Mouse (Mus musculus): ENCODE data around the gene Eif1b. TPM values are rescaled to one million over a fixed set of nuclear protein-coding genes. Genes with fewer than 3 reads are reported as not detected.

Eif1b gene
- 10 to 100 TPM; 58.2 to 65.9 TPM for total RNA-seq (2021)

- no peak for DNase-seq (ENCODE audit: low spot score)
- intact Hi-C loops (cut with DNase I) = loop anchor here (10.0 kb wide), 1 partner anchor 893 kb away; no protein-coding TSS in a partner anchor
These were observed at the start of gene Eif1b for GRCm38 (mm10) chr9:120492010-120492399. TSS of gene Eif1b (plus strand) at chr9:120492232.

GRCm38 (mm10) chr9:120444642-120445041 is 47.4 kb upstream of the Eif1b start:
- intact Hi-C loops (cut with DNase I) = no loop called here
- no peak for DNase-seq (ENCODE audit: low spot score)

GRCm38 (mm10) chr9:120449696-120450329 is 42.2 kb upstream of the Eif1b start:
- intact Hi-C loops (cut with DNase I) = no loop called here
- no peak for DNase-seq (ENCODE audit: low spot score)

GRCm38 (mm10) chr9:120455768-120456655 is 36.0 kb upstream of the Eif1b start:
- no peak for DNase-seq (ENCODE audit: low spot score)
- intact Hi-C loops (cut with DNase I) = no loop called here

- DNase-seq (ENCODE audit: low spot score) = no peak
- intact Hi-C loops (cut with DNase I) = no loop called here
These were observed 21.6 kb upstream of the Eif1b start for GRCm38 (mm10) chr9:120470431-120470830.

- intact Hi-C loops (cut with DNase I) = no loop called here
- no peak for DNase-seq (ENCODE audit: low spot score)
These were observed 10.4 kb upstream of the Eif1b start for GRCm38 (mm10) chr9:120481644-120482043.

- DNase-seq (ENCODE audit: low spot score) = no peak
- intact Hi-C loops (cut with DNase I) = no loop called here
These were observed 9.7 kb upstream of the Eif1b start for GRCm38 (mm10) chr9:120482382-120482781.

GRCm38 (mm10) chr9:120483101-120483500 is 8.9 kb upstream of the Eif1b start:
- intact Hi-C loops (cut with DNase I) = no loop called here
- no peak for DNase-seq (ENCODE audit: low spot score)

GRCm38 (mm10) chr9:120487076-120487475 is 5.0 kb upstream of the Eif1b start:
- intact Hi-C loops (cut with DNase I) = no loop called here
- no peak for DNase-seq (ENCODE audit: low spot score)

GRCm38 (mm10) chr9:120491509-120491908 is 523 bp upstream of the Eif1b start:
- DNase-seq (ENCODE audit: low spot score) = no peak
- intact Hi-C loops (cut with DNase I) = loop anchor here (10.0 kb wide), 1 partner anchor 893 kb away; no protein-coding TSS in a partner anchor

GRCm38 (mm10) chr9:120492400-120493351 is 644 bp downstream of the Eif1b start:
- DNase-seq (ENCODE audit: low spot score) = peak; percentile 60
- intact Hi-C loops (cut with DNase I) = loop anchor here (10.0 kb wide), 1 partner anchor 892 kb away; no protein-coding TSS in a partner anchor

- intact Hi-C loops (cut with DNase I) = loop anchor here (10.0 kb wide), 1 partner anchor 891 kb away; no protein-coding TSS in a partner anchor
- no peak for DNase-seq (ENCODE audit: low spot score)
These were observed 1.7 kb downstream of the Eif1b start for GRCm38 (mm10) chr9:120493781-120494180.

GRCm38 (mm10) chr9:120496691-120497090 is 4.7 kb downstream of the Eif1b start:
- DNase-seq (ENCODE audit: low spot score) = no peak
- intact Hi-C loops (cut with DNase I) = loop anchor here (1.0 to 10.0 kb wide), 2 partner anchors 62 to 888 kb away; no protein-coding TSS in a partner anchor

- DNase-seq (ENCODE audit: low spot score) = no peak
- intact Hi-C loops (cut with DNase I) = loop anchor here (10.0 kb wide), 1 partner anchor 887 kb away; no protein-coding TSS in a partner anchor
These were observed 6.0 kb downstream of the Eif1b start for GRCm38 (mm10) chr9:120497983-120498382.

- no peak for DNase-seq (ENCODE audit: low spot score)
- intact Hi-C loops (cut with DNase I) = loop anchor here (1.0 to 2.0 kb wide), 3 partner anchors 69 to 741 kb away; partner anchors contain the start of gene Rpl14
These were observed 9.3 kb downstream of the Eif1b start for GRCm38 (mm10) chr9:120501191-120501902.

- intact Hi-C loops (cut with DNase I) = loop anchor here (2.0 kb wide), 1 partner anchor 89 kb away; no protein-coding TSS in a partner anchor
- no peak for DNase-seq (ENCODE audit: low spot score)
These were observed 10.0 kb downstream of the Eif1b start for GRCm38 (mm10) chr9:120502013-120502412.

- intact Hi-C loops (cut with DNase I) = no loop called here
- DNase-seq (ENCODE audit: low spot score) = no peak
These were observed 12.4 kb downstream of the Eif1b start for GRCm38 (mm10) chr9:120504423-120504822.

GRCm38 (mm10) chr9:120511781-120512180 is 19.7 kb downstream of the Eif1b start:
- intact Hi-C loops (cut with DNase I) = no loop called here
- no peak for DNase-seq (ENCODE audit: low spot score)

- DNase-seq (ENCODE audit: low spot score) = no peak
- intact Hi-C loops (cut with DNase I) = no loop called here
These were observed 24.7 kb downstream of the Eif1b start for GRCm38 (mm10) chr9:120516720-120517119.
